Mouse (Mus musculus): Measurements from ENCODE around the gene Smap2.

- TF ChIP-seq TCF12 (IDR thresholded peaks at IDR 0.05; ENCODE audit: low read depth, low read length) = no peak
- TF ChIP-seq ZC3H11A (IDR thresholded peaks at IDR 0.05; ENCODE audit: low read depth, low read length) = no peak
Measured at GRCm38 (mm10) chr4:120971842-120972241, 45.2 kb downstream of the Smap2 start.
